Mouse (Mus musculus) spleen, postnatal 4 days (tissue): ENCODE data around the gene Rgl1.

Source experiments
- DNase-seq, 2 experiments: peaks; one replicate each; pipeline ENCODE4 v3.0.0; 2022; ENCODE audit warnings: low spot score in 2 of 2

Rgl1 gene

GRCm38 (mm10) chr1:152511237-152511636 lies 254.9 kb downstream of the Rgl1 start:
- DNase-seq, result no peak

GRCm38 (mm10) chr1:152508481-152509220 lies 257.5 kb downstream of the Rgl1 start:
- DNase-seq, result no peak

DNA sequence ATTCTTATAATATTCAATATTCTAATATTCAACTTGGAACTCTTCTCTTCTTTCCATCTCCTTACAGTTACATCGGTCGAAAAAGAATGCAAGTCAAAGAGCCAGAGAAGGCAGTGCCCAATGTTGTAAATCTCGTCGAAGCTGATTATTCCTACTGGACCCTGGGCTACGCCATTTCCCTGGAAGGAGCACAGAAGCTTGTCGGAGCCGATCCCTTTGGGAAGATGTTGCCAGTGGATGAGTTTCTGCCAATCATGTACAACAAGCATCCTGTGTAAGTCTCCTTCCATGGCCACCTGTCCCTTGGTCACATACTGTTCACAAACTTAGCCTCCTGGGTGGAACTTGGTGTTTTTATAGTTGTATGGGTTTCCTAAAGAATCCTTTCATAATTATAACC lies 259.4 kb downstream of the Rgl1 start:
- DNase-seq, result no peak

DNA sequence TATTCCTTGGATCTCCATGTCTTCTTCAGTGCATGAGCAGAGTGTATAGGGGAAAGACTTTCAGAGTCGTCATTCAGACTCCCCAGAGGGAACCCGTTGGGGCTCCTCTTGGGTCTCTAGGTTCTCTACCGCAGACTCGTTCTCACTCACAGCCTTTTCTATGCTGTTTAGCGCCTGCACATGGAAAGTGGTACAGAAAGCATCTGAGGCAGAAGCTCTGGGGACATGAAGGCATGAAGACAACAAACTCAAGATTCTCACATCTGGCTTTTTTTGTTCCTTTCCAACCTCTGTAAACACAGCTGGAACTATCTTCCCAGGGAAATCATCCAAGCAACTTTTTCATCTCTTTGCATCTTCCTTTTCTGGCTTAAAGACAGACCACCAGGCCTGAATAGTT lies 260.0 kb downstream of the Rgl1 start:
- no peak for DNase-seq

GRCm38 (mm10) chr1:152499802-152500201 lies 266.3 kb downstream of the Rgl1 start:
- peak in 1 of 2 experiments; percentile 37 for DNase-seq

- peak in 1 of 2 experiments; percentile 51 for DNase-seq
Observed at GRCm38 (mm10) chr1:152497581-152497980, 268.6 kb downstream of the Rgl1 start.

GRCm38 (mm10) chr1:152496831-152497230 lies 269.3 kb downstream of the Rgl1 start:
- peak in 1 of 2 experiments; percentile 31 for DNase-seq

GRCm38 (mm10) chr1:152492258-152492657 lies 273.9 kb downstream of the Rgl1 start:
- peak in 1 of 2 experiments; percentile 22 for DNase-seq

- DNase-seq, result no peak
Observed at GRCm38 (mm10) chr1:152490842-152491241, 275.3 kb downstream of the Rgl1 start.

- peak in 1 of 2 experiments; percentile 35 for DNase-seq
Observed at GRCm38 (mm10) chr1:152476126-152476525, 290.0 kb downstream of the Rgl1 start.

DNA sequence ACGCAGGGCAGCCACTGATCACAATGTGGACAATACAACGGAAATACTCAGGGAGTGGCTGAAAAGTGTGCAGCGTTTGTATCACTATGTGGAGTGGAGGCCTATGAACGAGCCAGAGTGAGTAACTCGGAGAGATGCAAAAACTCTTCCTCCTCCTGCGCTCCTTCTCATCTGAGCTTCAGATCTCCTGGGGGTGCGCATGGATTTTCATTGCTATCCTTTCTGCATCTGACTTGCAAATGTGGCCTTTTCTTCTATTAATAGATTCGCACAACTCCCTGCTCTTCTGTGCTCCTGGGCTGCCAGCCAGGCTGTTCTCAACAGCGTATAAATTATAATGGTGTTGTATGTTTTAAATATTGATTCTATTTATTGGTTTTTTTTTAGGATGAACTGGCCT lies 297.7 kb downstream of the Rgl1 start:
- DNase-seq, result no peak
